Mouse (Mus musculus) thymus, postnatal 36 days (tissue): ENCODE results near the gene Htr1f.
"Not testable (repeated sequence)": the region's sequence is repeated elsewhere in the genome, so short reads cannot be mapped to it uniquely, and the experiment has no call there.

Source experiments
- DNase-seq, 2 experiments: peaks; one replicate each; pipeline ENCODE4 v3.0.0; 2022; ENCODE audit warnings: mixed read lengths in 2 of 2

Htr1f gene

GRCm38 (mm10) chr16:65105184-65105931 is at the start of gene Htr1f:
Htr1f (minus strand) TSS chr16:65105854.
- no peak for DNase-seq

GRCm38 (mm10) chr16:65139771-65140170 is 34.1 kb upstream of the Htr1f start:
- no peak for DNase-seq

GRCm38 (mm10) chr16:65129391-65129790 is 23.7 kb upstream of the Htr1f start:
- no peak for DNase-seq

GRCm38 (mm10) chr16:65127846-65128245 is 22.2 kb upstream of the Htr1f start:
- DNase-seq: no peak

- no peak for DNase-seq
Measured at GRCm38 (mm10) chr16:65112221-65112620, 6.6 kb upstream of the Htr1f start.

GRCm38 (mm10) chr16:65093552-65093951 is 12.1 kb downstream of the Htr1f start:
- DNase-seq: no peak

GRCm38 (mm10) chr16:65083475-65083874 is 22.2 kb downstream of the Htr1f start:
- DNase-seq: no peak

GRCm38 (mm10) chr16:65069867-65070266 is 35.8 kb downstream of the Htr1f start:
- DNase-seq: no peak

GRCm38 (mm10) chr16:65066264-65066663 is 39.4 kb downstream of the Htr1f start:
- DNase-seq: no peak

GRCm38 (mm10) chr16:65037660-65038425 is 67.8 kb downstream of the Htr1f start:
- not testable (repeated sequence) for DNase-seq

GRCm38 (mm10) chr16:65029675-65030074 is 76.0 kb downstream of the Htr1f start:
- no peak for DNase-seq

GRCm38 (mm10) chr16:65022364-65022763 is 83.3 kb downstream of the Htr1f start:
- DNase-seq: no peak

- DNase-seq: no peak
Measured at GRCm38 (mm10) chr16:65018710-65019109, 86.9 kb downstream of the Htr1f start.

- no peak for DNase-seq
Measured at GRCm38 (mm10) chr16:65018134-65018533, 87.5 kb downstream of the Htr1f start.

- no peak for DNase-seq
Measured at GRCm38 (mm10) chr16:65017566-65017965, 88.1 kb downstream of the Htr1f start.

- DNase-seq: no peak
Measured at GRCm38 (mm10) chr16:65015241-65015640, 90.4 kb downstream of the Htr1f start.

- no peak for DNase-seq
Measured at GRCm38 (mm10) chr16:65001993-65002821, 103.4 kb downstream of the Htr1f start.

GRCm38 (mm10) chr16:64989279-64989800 is 116.3 kb downstream of the Htr1f start:
- no peak for DNase-seq

GRCm38 (mm10) chr16:64987564-64987963 is 118.1 kb downstream of the Htr1f start:
- DNase-seq: no peak

GRCm38 (mm10) chr16:64987049-64987448 is 118.6 kb downstream of the Htr1f start:
- DNase-seq: no peak

- DNase-seq: no peak
Measured at GRCm38 (mm10) chr16:64974636-64975035, 131.0 kb downstream of the Htr1f start.

GRCm38 (mm10) chr16:64973533-64974305 is 131.9 kb downstream of the Htr1f start:
- no peak for DNase-seq
